Mouse (Mus musculus) C2C12 (cell line): ENCODE measurements around the gene Cacnb4. TPM values are rescaled to one million over a fixed set of nuclear protein-coding genes. Genes with fewer than 3 reads are reported as not detected.

Experiments
- H3K27me3 ChIP-seq: one replicate; pipeline ENCODE4 v1.6.1; 2011; ENCODE audit not compliant: control insufficient read depth, insufficient read depth, insufficient read length
- H3K36me3 ChIP-seq: one replicate; pipeline ENCODE4 v1.6.1; 2011; ENCODE audit not compliant: control insufficient read depth, insufficient read depth
- H3K4me3 ChIP-seq: one replicate; pipeline ENCODE4 v1.5.1; 2011; ENCODE audit warnings: mild to moderate bottlenecking, control low read depth; ENCODE audit not compliant: poor library complexity, insufficient read depth, severe bottlenecking
- H3K79me2 ChIP-seq: one replicate; pipeline ENCODE4 v1.6.1; 2011; ENCODE audit not compliant: control insufficient read depth, insufficient read depth
- H3K79me3 ChIP-seq: one replicate; pipeline ENCODE4 v1.6.1; 2011; ENCODE audit warnings: low read depth, control low read depth
- H3ac ChIP-seq: one replicate; pipeline ENCODE3; 2011; ENCODE audit warnings: low read depth; ENCODE audit not compliant: control insufficient read depth, insufficient read length
- CEBPB ChIP-seq: IDR thresholded peaks from one replicate; pipeline ENCODE4 v1.6.1; 2011; ENCODE audit warnings: low read depth, mild to moderate bottlenecking, control low read depth, moderate library complexity
- CTCF ChIP-seq: IDR thresholded peaks from one replicate; pipeline ENCODE4 v1.5.1; 2011; ENCODE audit not compliant: control insufficient read depth, insufficient read depth, insufficient read length
- FOSL1 ChIP-seq: IDR thresholded peaks from one replicate; pipeline ENCODE4 v1.8.0; 2011; ENCODE audit warnings: mild to moderate bottlenecking, low read length; ENCODE audit not compliant: poor library complexity, insufficient read depth, severe bottlenecking
- MAX ChIP-seq: IDR thresholded peaks from one replicate; pipeline ENCODE4 v1.6.1; 2011; ENCODE audit warnings: mild to moderate bottlenecking, control low read depth
- MYOD1 ChIP-seq: IDR thresholded peaks from one replicate; pipeline ENCODE4 v1.6.1; 2011; ENCODE audit warnings: low read depth; ENCODE audit not compliant: control insufficient read depth, insufficient read length
- MYOG ChIP-seq: IDR thresholded peaks from one replicate; pipeline ENCODE4 v1.6.1; 2011; ENCODE audit not compliant: control insufficient read depth, insufficient read length; ENCODE audit errors: extremely low read depth
- USF1 ChIP-seq: IDR thresholded peaks from one replicate; pipeline ENCODE4 v1.6.1; 2011; ENCODE audit warnings: low read depth, mild to moderate bottlenecking, control low read depth, moderate library complexity
- polyA plus RNA-seq: library from polyadenylated mRNA; unstranded; fragments of >200 nt; fragmentation: generic; extraction: Trizol; gene quantifications from one replicate; pipeline ENCODE4 v1.2.1, GENCODE M21; 2012; ENCODE audit warnings: missing spikeins

Cacnb4 gene
- polyA plus RNA-seq, 1 experiment, result 0.01 TPM

DNA sequence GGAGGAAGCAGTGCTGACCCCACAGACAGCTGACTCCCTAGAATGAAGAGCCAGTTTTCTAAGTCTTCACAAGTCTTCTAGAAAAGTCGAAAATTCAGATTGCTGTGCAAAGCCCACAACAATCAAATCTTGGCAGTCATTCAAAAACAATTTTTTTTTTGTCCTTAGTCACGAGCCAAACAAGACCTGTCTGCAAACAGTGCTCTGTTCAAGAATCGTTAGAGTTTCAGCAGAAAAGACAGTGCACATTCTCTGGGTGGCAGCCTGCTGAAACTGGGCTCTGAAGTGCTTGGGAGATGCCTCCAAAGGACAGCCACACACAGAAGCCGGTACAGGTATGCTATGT, 37.1 kb downstream of the Cacnb4 start:
- Histone ChIP-seq H3K79me3 (no peaks in the 10 kb centered on the region), H3K36me3 (no peaks in the 10 kb centered on the region), H3K27me3 (peaks cover 10% of the 10 kb centered on the region), H3K79me2 (no peaks in the 10 kb centered on the region), H3K4me3 (no peak overlapping the region), H3ac (no peak overlapping the region)
- TF ChIP-seq MAX (no peak), USF1 (no peak), MYOD1 (no peak), CEBPB (no peak), CTCF (no peak), FOSL1 (no peak)

DNA sequence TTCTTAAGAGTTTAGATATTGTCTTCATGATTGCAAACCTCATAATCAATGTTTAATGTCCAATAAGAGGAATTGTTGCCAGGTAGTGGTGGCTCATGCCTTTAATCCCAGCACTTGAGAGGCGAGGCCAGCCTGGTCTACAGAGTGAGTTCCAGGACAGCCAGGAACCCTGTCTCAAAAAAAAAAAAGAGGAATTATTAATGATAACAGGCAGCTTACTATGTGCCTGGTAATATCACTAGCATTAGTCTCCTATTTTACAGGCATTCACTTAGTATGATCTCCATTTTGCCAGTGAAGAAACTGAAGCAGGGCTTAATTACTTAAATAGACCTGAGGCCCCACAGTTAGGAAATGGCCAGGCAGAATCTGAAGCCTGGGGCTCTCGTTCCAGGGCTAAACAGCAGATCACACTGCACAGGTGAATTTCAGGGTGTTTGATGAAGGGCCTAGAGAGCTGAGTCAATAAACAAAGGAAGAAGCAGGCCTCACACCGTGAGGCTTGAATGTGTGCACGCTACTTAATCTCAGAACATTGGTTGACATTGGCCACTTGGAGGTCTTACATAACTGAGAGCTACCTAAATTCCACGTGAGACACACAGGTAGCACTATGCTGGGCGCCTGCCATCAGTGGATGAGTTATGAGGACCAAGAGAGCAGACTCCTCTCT, 37.6 kb downstream of the Cacnb4 start:
- no peak overlapping the region for H3ac ChIP-seq
- peaks cover 10% of the 10 kb centered on the region for H3K27me3 ChIP-seq
- TF ChIP-seq USF1, result no peak
- TF ChIP-seq MYOG, result no peak
- no peak for TF ChIP-seq CTCF
- TF ChIP-seq FOSL1, result no peak
- no peak for TF ChIP-seq CEBPB
- TF ChIP-seq MAX, result no peak
- no peak for TF ChIP-seq MYOD1
- H3K36me3 ChIP-seq, result no peaks in the 10 kb centered on the region
- H3K4me3 ChIP-seq, result no peak overlapping the region
- H3K79me2 ChIP-seq, result no peaks in the 10 kb centered on the region
- H3K79me3 ChIP-seq, result no peaks in the 10 kb centered on the region

DNA sequence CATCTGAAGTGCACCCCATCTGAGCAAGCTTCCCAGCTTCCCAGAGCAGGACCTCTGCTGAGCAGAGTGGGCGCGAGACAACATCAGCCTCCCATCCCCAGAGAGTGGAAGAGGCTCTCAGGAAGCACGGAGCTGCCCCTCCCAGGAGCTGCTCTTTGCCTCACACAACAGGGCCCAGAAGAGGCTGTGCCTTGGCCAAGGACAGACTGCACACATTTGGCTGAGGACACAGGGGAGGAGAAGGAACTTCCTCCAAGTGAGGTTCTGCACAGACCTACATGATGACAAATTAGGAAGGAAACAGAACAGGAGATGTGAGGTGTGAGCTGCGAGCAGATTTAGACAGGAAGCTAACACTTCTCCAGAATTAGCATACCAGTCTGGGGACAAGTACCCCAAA, 38.4 kb downstream of the Cacnb4 start:
- H3K36me3 ChIP-seq, result no peaks in the 10 kb centered on the region
- no peak overlapping the region for H3ac ChIP-seq
- no peaks in the 10 kb centered on the region for H3K79me3 ChIP-seq
- H3K27me3 ChIP-seq, result peaks cover 7% of the 10 kb centered on the region
- no peak overlapping the region for H3K4me3 ChIP-seq
- H3K79me2 ChIP-seq, result no peaks in the 10 kb centered on the region
- TF ChIP-seq MYOG, result no peak
- no peak for TF ChIP-seq FOSL1
- no peak for TF ChIP-seq CEBPB
- no peak for TF ChIP-seq MYOD1
- TF ChIP-seq CTCF, result no peak
- TF ChIP-seq USF1, result no peak
- no peak for TF ChIP-seq MAX

DNA sequence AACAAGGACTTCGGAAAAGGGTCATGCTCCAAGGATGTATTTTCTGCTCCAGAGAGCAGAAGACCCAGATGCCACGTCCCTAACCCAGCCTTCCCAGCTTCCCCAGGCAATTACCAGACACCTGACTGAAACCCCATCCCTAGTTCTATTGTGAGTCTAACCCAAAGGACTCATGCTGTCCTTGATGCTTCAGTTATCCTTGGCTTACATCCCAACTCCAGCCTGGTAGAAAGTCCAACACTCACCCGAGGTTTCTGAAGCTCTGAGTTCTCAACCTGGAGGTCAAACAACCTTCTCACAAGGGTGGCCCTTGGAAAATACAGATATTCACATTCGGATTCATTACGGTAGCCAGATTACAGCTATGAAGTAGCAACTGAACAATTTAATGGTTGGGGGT, 40.6 kb downstream of the Cacnb4 start:
- TF ChIP-seq MYOG (no peak), CEBPB (no peak), MAX (no peak), FOSL1 (no peak), USF1 (no peak), CTCF (no peak), MYOD1 (no peak)
- H3K79me3 ChIP-seq, result no peaks in the 10 kb centered on the region
- H3K79me2 ChIP-seq, result no peaks in the 10 kb centered on the region
- no peak overlapping the region for H3ac ChIP-seq
- H3K27me3 ChIP-seq, result peaks cover 7% of the 10 kb centered on the region
- no peaks in the 10 kb centered on the region for H3K36me3 ChIP-seq
- no peak overlapping the region for H3K4me3 ChIP-seq

DNA sequence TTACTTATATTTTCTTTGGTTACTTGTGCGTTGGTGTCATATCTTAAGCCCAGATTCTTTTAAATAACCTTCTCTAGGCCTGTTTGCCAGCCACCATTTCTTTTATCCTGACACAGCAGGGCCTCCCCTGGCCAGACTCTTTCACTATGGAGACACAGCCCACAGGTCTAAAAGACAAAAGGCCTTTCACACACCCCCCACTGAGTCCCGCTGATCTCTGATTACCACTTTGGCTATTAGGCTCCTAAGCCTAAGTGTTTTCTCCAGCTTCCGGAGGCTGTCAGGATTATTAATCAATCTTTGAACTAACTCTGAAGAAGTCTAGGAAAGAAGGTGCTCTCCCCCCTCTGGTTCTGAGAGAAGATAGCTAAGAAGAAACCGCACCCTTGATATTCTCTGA, 41.3 kb downstream of the Cacnb4 start:
- H3K4me3 ChIP-seq, result no peak overlapping the region
- H3K79me3 ChIP-seq, result no peaks in the 10 kb centered on the region
- peaks cover 7% of the 10 kb centered on the region for H3K27me3 ChIP-seq
- TF ChIP-seq MYOD1 (no peak), MAX (no peak), USF1 (no peak), CEBPB (no peak), MYOG (no peak), CTCF (no peak), FOSL1 (no peak)
- no peak overlapping the region for H3ac ChIP-seq
- H3K36me3 ChIP-seq, result no peaks in the 10 kb centered on the region
- H3K79me2 ChIP-seq, result no peaks in the 10 kb centered on the region

DNA sequence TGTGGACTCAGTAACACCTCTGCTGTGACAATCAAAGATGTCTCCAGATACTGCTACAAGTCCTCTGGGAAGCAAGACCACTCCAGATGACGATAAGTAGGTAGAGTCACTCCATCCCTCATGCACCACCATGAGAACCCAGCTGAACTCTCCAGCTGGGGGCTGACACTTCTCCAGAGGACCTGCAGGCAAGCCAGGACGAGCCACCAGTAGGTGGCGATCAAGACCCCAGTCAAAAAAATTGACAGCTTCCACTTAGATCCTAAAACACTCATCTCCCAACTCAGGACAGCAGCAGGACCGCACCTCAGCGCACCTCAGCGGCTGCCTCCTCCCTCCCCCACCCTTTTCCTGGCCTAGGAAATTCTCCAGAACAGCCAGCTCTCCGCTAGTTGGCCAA, 43.8 kb downstream of the Cacnb4 start:
- peaks cover 5% of the 10 kb centered on the region for H3K27me3 ChIP-seq
- H3K36me3 ChIP-seq, result no peaks in the 10 kb centered on the region
- H3K79me3 ChIP-seq, result no peaks in the 10 kb centered on the region
- no peak overlapping the region for H3ac ChIP-seq
- no peak for TF ChIP-seq MYOD1
- TF ChIP-seq FOSL1, result no peak
- TF ChIP-seq MYOG, result no peak
- no peak for TF ChIP-seq MAX
- TF ChIP-seq CEBPB, result no peak
- no peak for TF ChIP-seq CTCF
- TF ChIP-seq USF1, result no peak
- no peaks in the 10 kb centered on the region for H3K79me2 ChIP-seq
- H3K4me3 ChIP-seq, result no peak overlapping the region
